1 mouse cellular context compared by ENCODE assay signal in the genomic region with DNA sequence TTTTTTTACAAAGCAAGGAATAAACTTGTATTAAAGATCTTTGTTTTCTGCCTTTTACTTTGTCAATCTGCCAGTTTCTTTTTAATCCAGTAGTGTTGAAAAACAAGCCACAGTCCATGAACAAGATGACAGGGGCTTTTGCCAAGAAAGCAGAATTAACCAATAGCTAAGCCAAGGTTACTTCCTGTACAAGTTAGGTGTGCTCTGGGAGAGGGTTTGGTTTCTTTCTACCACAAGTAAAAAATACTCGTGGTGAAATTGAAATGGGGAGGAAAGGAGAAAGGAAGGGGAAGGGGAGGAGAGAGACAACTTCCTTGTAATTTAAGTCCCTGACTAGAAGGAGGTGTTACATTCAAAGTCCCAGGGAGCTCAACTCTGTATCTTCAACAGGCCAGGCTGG.
TF ChIP-seq lines count a peak whose summit lies in the region.

No protein-coding gene starts in this region.

TF ChIP-seq in MEL, 35 proteins besides CTCF, POLR2A, EP300 and RAD21:
- no peak for TF ChIP-seq POLR2AphosphoS2 (IDR thresholded peaks at IDR 0.05; ENCODE audit: low read length)
- TF ChIP-seq CHD1 (IDR thresholded peaks at IDR 0.05; ENCODE audit: low read depth, low read length), result no peak
- no peak for TF ChIP-seq SIN3A (IDR thresholded peaks at IDR 0.05; ENCODE audit: low read length)
- TF ChIP-seq HCFC1 (IDR thresholded peaks at IDR 0.05; ENCODE audit: low read depth, low read length), result no peak
- TF ChIP-seq RCOR1 (IDR thresholded peaks at IDR 0.05; ENCODE audit: low read depth, low read length), result no peak; the same call in 1 of the 2 replicates
- no peak for TF ChIP-seq CHD2 (IDR thresholded peaks at IDR 0.05; ENCODE audit: low read length)
- no peak for TF ChIP-seq JUND (IDR thresholded peaks at IDR 0.05; ENCODE audit: low read depth, low read length)
- TF ChIP-seq TAL1 (IDR thresholded peaks at IDR 0.05; ENCODE audit: low read length), result no peak
- no peak for TF ChIP-seq MXI1 (IDR thresholded peaks at IDR 0.05; ENCODE audit: low read depth, low read length)
- no peak for TF ChIP-seq TCF12 (IDR thresholded peaks at IDR 0.05; ENCODE audit: low read depth, low read length)
- no peak for TF ChIP-seq NRF1 (IDR thresholded peaks at IDR 0.05; ENCODE audit: insufficient read depth, low read depth, low read length, poor library complexity, severe bottlenecking)
- no peak for TF ChIP-seq ELF1 (IDR thresholded peaks at IDR 0.05; ENCODE audit: low read depth, low read length)
- no peak for TF ChIP-seq POLR2AphosphoS5 (IDR thresholded peaks at IDR 0.05; ENCODE audit: borderline replicate concordance, low read depth, low read length)
- TF ChIP-seq MYC (IDR thresholded peaks at IDR 0.05; ENCODE audit: low read depth, low read length), result no peak
- no peak for TF ChIP-seq ZNF384 (IDR thresholded peaks at IDR 0.05; ENCODE audit: low read depth, low read length)
- no peak for TF ChIP-seq KAT2A (conservative IDR thresholded peaks at IDR 0.05; ENCODE audit: low read depth, low read length)
- TF ChIP-seq MAX (IDR thresholded peaks at IDR 0.05; ENCODE audit: low read length), result no peak
- no peak for TF ChIP-seq UBTF (IDR thresholded peaks at IDR 0.05; ENCODE audit: borderline replicate concordance, insufficient read depth, low read depth, low read length)
